Mouse (Mus musculus): ENCODE data around the gene Whamm.

GRCm38 (mm10) chr7:81644551-81645235, 73.6 kb downstream of the Whamm start:
- TF ChIP-seq CTCF (IDR thresholded peaks at IDR 0.05; ENCODE audit: low read depth) (no peak), EP300 (IDR thresholded peaks at IDR 0.05; ENCODE audit: low read depth) (no peak)

Measured in heart, postnatal 0 days (tissue).